Mouse (Mus musculus) forelimb bud, embryonic 11.5 days (tissue): ENCODE data around the gene G0s2.
"Not testable (repeated sequence)": the region's sequence is repeated elsewhere in the genome, so short reads cannot be mapped to it uniquely, and the experiment has no call there.

ENCODE experiments used
- DNase-seq: peaks from one replicate; pipeline ENCODE4 v3.0.0-alpha.2; 2012; ENCODE audit warnings: low read depth, low spot score

The G0s2 gene

DNA sequence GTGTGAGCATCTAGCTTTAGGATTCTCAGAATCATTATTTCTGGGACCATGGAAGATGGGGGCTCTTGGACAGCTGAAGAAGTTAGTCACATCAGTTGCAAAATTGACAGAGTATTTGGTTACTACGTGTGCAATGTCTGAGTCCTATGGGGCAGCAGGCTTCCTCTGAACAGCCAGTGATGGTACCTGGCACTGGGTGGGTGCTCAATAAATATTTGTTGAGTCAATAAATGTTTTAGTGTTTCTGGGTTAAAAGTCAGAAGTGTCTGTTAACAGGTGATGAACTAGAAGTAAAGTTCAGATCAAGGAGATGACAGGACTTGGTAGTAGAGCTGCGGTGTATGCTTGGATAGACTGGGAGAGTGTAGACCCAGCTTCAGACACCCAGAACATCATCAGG lies 14.6 kb upstream of the G0s2 start:
- DNase-seq, result no peak

- DNase-seq, result not testable (repeated sequence)
Measured at GRCm38 (mm10) chr1:193285766-193286325, 12.8 kb upstream of the G0s2 start.

- no peak for DNase-seq
Measured at GRCm38 (mm10) chr1:193284228-193284779, 11.3 kb upstream of the G0s2 start.

GRCm38 (mm10) chr1:193281344-193281743 lies 8.3 kb upstream of the G0s2 start:
- no peak for DNase-seq

DNA sequence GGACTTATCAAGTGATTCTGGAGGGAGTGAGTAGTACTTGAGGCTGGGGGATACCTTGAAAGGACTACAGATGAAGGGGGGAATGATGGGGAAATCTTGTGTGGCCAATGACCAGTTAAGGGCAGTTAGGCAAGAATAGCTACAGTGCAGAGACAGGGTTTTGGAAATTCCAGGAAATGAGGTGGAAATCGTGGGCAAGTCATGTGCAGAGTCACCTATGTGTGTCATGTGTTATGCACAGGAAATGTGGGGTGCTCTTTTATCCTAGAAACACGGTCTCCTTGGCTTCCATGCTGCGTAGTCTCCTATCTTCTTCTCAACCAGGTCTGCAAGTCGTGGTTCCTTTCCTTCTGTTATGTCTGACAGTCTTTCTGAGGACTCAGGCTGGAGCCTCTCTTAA lies 6.5 kb upstream of the G0s2 start:
- no peak for DNase-seq

GRCm38 (mm10) chr1:193278414-193279045 lies 5.5 kb upstream of the G0s2 start:
- no peak for DNase-seq

DNA sequence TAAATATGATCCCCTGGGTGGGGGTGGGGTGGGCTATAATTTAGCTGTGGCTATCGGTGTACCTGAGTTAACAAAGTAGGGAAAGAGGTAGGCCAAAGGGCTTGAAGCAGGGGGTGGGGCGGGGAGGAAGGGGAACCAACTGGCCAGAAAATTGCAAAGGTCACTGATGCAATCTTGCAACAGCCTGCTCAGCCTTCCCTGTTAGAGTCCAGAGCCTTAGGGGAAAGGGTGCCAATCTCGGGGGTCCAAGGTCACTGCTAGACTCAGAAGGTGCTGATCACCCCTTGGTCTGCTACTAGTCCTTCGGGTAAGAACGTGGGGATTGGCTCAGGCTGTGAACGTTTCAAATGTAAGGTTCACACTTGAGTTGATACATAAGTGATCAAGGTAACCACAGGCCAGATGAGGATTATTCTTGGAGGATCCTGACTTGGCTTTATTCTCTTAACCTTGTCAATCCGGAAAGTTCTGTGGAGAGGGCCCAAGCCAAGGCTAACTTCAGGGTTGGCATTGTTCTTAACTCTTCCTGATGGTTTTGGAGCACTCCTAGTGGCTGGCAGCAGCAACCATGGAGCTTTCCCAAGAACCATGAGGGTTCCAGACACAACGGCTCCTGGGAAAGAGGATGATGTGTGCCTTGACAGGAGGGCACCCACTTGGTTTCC lies 1.5 kb upstream of the G0s2 start:
- no peak for DNase-seq

DNA sequence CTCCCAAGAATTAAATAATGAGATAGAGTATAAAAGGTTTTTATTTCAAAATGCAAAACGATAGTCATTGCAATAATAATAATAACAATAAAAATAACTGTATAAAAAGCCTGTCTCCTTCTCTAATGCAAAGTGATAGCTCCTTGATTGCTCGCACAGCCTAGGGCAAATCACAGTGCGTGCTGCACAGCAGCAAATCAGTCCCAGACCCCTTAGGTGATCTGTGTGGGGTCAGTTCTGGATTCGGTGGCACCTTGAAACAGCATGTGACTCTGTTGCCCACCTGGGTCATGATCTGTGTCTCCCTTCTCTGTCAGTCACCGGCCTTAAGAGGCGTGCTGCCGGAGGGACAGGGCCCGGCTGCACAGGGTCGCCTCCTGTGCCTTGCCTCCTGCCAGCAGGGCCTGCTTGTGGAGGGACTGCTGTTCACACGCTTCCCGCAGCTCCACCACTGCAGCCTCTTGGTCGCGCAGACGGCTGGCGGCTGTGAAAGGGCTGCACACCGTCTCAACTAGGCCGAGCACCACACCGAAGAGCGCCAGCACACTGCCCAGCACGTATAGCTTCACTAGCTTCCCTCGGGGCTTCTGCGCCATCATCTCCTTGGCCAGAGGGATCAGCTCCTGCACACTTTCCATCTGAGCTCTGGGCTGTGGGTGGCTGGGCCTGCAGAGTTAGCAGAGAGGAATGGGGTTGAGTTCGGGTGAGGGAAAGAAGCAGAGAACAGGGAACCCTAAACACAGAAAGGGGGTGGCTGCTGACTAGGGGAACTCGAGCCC lies 691 bp downstream of the G0s2 start:
- peak; percentile 29 for DNase-seq

DNA sequence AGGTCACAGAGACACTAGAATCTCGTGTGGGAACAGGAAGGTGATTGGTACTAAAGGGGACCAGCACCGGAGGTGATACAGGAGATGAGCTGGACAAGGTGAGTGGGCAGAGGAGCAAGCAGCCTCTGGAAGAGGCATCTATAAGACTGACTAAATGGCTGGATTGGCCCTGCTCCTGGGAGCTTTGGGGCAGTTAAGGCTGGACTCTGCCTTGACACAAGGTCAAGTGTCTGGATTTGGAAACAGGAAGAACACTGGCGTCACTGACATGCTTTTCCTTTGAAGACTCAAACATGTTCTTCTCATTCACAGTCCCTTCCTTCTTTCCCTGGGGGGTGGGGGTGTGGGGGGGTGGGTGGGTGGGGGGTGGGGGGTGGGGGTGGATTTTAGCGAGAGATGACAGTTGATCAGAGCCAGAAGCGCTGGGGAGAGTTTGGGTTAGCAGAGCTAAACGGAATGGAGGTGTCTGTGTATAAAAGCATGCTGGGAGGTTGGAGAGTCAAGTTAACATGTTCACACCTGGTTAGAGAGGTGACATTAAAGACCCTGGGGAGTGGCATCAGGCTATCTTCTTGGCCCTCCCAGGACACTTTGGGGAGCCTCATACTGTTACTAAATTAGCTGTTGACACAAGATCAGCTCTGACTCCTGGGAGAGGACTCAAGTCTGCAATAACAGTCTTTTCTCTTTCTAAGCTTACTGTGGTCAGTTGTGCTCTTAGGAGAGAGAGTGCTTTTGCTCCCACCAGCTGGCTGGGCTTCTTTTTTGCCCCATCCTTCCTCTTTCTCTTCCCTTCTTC lies 1.9 kb downstream of the G0s2 start:
- no peak for DNase-seq

DNA sequence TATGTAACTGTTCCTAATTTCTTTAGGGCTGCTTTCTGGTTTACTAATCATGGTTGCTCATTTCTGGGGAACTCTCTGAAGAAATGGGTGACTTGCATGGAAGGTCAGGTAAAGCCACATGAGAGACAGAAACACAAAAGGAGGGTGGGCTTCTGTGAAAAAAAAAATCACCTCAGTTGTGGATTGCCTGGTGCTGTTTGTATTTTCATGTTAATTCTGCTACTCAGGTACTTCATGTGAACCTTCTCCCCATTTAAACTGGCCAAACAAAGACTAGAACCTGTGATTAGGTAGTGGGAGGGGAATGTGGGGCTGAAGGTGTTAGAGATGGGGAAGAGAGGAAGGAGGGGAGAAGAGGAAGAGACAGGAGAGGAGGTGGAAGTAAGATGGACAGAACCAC lies 7.3 kb downstream of the G0s2 start:
- no peak for DNase-seq

DNA sequence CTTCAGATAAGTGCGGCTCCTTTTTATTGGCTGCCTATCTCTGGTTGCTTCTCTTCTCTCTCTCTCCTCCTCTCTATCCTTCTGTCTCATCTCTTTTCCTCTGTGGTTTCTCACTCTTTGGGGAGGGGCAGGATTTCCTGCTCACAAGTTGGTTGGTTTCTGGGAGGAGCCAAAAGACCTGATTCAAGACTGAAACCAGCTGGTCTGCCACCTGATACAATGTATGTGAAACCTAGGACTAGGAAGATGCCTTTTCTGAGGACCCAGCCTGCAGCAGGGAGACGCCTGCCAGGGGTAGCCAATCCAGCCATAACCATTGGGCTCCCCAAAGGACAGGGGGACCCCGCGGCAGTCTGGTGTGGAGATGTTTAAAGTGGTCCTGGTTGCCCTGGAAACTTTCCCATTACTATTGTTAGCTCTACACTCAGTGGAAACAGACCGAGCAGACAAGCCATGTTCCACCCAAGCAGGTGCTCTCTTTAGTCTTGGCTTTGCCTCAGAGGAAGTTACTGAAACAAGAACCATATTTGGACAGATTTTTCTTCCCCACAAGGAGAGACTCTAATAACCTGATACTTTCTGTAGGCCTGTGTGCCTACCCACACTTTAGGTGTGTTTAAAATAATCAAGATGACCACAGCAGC lies 8.9 kb downstream of the G0s2 start, which contains the start of gene Hsd11b1:
Hsd11b1 (minus strand) TSS at position 121 of the 644 bp plus-strand sequence.
- DNase-seq, result no peak

- no peak for DNase-seq
Measured at GRCm38 (mm10) chr1:193263026-193263907, 9.8 kb downstream of the G0s2 start.

GRCm38 (mm10) chr1:193261897-193262548 lies 11.0 kb downstream of the G0s2 start:
- DNase-seq, result no peak

DNA sequence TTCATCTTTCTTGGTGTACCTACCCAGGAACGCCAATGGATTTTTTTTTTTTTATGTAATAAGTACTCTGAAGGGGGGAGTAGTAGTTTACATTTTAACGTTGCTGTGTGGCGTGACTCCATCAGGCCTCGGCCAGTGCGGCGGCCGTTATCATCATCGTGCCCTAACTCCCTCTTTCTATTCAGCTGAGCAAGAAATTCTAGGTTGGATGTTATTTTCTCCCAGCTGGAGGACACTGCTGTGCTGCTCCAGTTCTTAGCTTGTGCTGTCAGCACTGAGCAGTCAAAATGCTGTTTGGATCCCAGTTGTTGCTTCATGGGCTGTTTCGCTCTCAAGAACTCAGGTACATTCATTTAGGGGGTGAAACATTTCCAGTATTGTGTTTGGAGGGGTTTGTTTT lies 13.5 kb downstream of the G0s2 start:
- no peak for DNase-seq

GRCm38 (mm10) chr1:193256621-193257098 lies 16.4 kb downstream of the G0s2 start:
- no peak for DNase-seq

GRCm38 (mm10) chr1:193256289-193256577 lies 16.8 kb downstream of the G0s2 start:
- DNase-seq, result no peak

DNA sequence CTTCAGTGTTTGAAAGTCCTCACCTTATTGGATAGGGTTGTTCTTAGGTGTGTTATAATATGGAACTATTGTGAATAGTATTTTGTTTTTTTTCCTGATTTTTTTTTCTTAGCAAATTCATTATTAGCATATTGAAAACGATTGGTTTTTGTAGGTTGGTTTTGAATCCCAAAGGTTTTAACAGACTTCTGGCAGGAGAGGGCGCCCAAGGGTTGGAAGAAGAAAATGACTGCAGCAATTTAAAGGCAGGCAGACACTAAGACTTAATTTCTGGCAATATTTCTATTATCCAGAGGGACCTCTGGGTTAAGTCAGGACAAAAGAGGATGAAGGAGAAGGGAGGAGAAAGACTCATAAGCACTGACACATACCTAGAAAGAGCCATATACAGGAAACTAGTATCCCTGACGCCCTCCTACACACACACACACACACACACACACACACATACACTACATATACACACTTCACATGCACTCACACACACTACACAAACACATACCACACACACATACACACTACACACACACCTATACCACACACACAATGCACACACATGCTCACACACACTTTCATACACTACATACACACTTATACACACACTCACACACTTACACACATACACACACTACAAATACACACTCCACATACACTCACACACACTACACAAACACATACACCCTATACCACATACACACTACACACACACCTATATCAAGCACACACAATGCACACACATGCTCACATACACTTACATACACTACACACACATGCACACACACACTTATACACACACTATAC lies 17.3 kb downstream of the G0s2 start:
- DNase-seq, result peak; percentile 32

- DNase-seq, result no peak
Measured at GRCm38 (mm10) chr1:193255032-193255431, 18.0 kb downstream of the G0s2 start.
